Mouse (Mus musculus) intestine, postnatal 0 days (tissue): ENCODE measurements at regions not wholly inside any gene's neighbourhood (a gene's known extent, or its start where the extent isn't known, plus 50 kb on each side); places are given as distances from the start of the nearest gene placed in this dataset.

Experiments
- ATAC-seq: fragments of 200-750 bp; cut with Nextera tagmentation; 2 replicates; pipeline ENCODE4 v1.8.0; 2017; ENCODE audit warnings: mild to moderate bottlenecking, moderate TSS enrichment, moderate library complexity
- H3K27ac ChIP-seq: fragments of 300-500 bp; sonication (generic); 2 replicates; pipeline ENCODE4 v1.5.1; 2014; ENCODE audit warnings: mild to moderate bottlenecking, low read depth, low read length, moderate library complexity
- H3K27me3 ChIP-seq: fragments of 300-500 bp; sonication (generic); replicated peaks from 2 replicates; pipeline ENCODE4 v1.6.1; 2014; ENCODE audit warnings: low read length, mixed read lengths; ENCODE audit not compliant: control insufficient read depth, insufficient read depth
- H3K36me3 ChIP-seq: fragments of 300-500 bp; sonication (generic); 2 replicates; pipeline ENCODE4 v1.6.1; 2014; ENCODE audit warnings: mild to moderate bottlenecking, moderate library complexity; ENCODE audit not compliant: control insufficient read depth, insufficient read depth
- H3K4me1 ChIP-seq: fragments of 300-500 bp; sonication (generic); replicated peaks from 2 replicates; pipeline ENCODE4 v1.6.1; 2014; ENCODE audit warnings: antibody characterized with exemption, low read length, mixed read lengths; ENCODE audit not compliant: control insufficient read depth, insufficient read depth
- H3K4me2 ChIP-seq: fragments of 300-500 bp; sonication (generic); replicated peaks from 2 replicates; pipeline ENCODE4 v1.6.1; 2014; ENCODE audit warnings: low read depth, mild to moderate bottlenecking, moderate library complexity
- H3K4me3 ChIP-seq: fragments of 300-500 bp; sonication (generic); 2 replicates; pipeline ENCODE4 v1.5.1; 2014; ENCODE audit warnings: low read depth, low read length
- H3K9ac ChIP-seq: fragments of 300-500 bp; sonication (generic); 2 replicates; pipeline ENCODE4 v1.6.1; 2014; ENCODE audit warnings: mild to moderate bottlenecking, low read depth, low read length
- H3K9me3 ChIP-seq: fragments of 300-500 bp; sonication (generic); 2 replicates; pipeline ENCODE4 v1.6.1; 2016; ENCODE audit warnings: mixed run types; ENCODE audit not compliant: control insufficient read depth
- CTCF ChIP-seq: sonication (generic); IDR thresholded peaks from 2 replicates; pipeline ENCODE4 v1.5.1; 2016; ENCODE audit warnings: low read depth, mild to moderate bottlenecking, control low read depth, antibody characterized with exemption, moderate library complexity
- WGBS: fragments of 180-500 bp; shearing (Covaris S2); extraction: QIAGEN DNeasy Blood & Tissue Kit; methylation state at CpG from one replicate; pipeline ENCODE4 v1.1.7; 2014; 5-methylcytosine and 5-hydroxymethylcytosine counted together

- H3K9me3 ChIP-seq: no peaks in the 10 kb centered on the region
- no peaks in the 10 kb centered on the region for H3K36me3 ChIP-seq
- no peak overlapping the region for H3K9ac ChIP-seq
- no peak for TF ChIP-seq CTCF
- no peaks in the 10 kb centered on the region for H3K4me1 ChIP-seq
- no peak overlapping the region for H3K27ac ChIP-seq
- ATAC-seq: no peak
- no peaks in the 10 kb centered on the region for H3K27me3 ChIP-seq
- no peak overlapping the region for H3K4me2 ChIP-seq
- WGBS: 50% methylated on average over 9 of the region's 9 CpGs
- no peak overlapping the region for H3K4me3 ChIP-seq
These were observed 700.6 kb upstream of the Tmpo start for GRCm38 (mm10) chr10:91881521-91882228.

- ATAC-seq: no peak
- no peaks in the 10 kb centered on the region for H3K36me3 ChIP-seq
- H3K9me3 ChIP-seq: no peaks in the 10 kb centered on the region
- no peak overlapping the region for H3K27ac ChIP-seq
- no peak overlapping the region for H3K4me3 ChIP-seq
- H3K4me1 ChIP-seq: no peaks in the 10 kb centered on the region
- H3K27me3 ChIP-seq: no peaks in the 10 kb centered on the region
- no peak for TF ChIP-seq CTCF
- no peak overlapping the region for H3K4me2 ChIP-seq
- WGBS: 82% methylated on average over 3 of the region's 3 CpGs
- H3K9ac ChIP-seq: no peak overlapping the region
These were observed 694.3 kb upstream of the Tmpo start for GRCm38 (mm10) chr10:91875450-91875849.

GRCm38 (mm10) chr10:91871244-91871643, 690.1 kb upstream of the Tmpo start:
- Histone ChIP-seq H3K9ac (no peak overlapping the region), H3K27ac (no peak overlapping the region), H3K4me1 (no peaks in the 10 kb centered on the region), H3K4me3 (no peak overlapping the region), H3K36me3 (no peaks in the 10 kb centered on the region), H3K9me3 (no peaks in the 10 kb centered on the region), H3K27me3 (no peaks in the 10 kb centered on the region), H3K4me2 (no peak overlapping the region)
- TF ChIP-seq CTCF: no peak
- ATAC-seq: no peak
- WGBS: 57% methylated on average over 4 of the region's 4 CpGs

- no peak for TF ChIP-seq CTCF
- no peaks in the 10 kb centered on the region for H3K9me3 ChIP-seq
- ATAC-seq: no peak
- 55% methylated on average over 6 of the region's 6 CpGs for WGBS
- H3K4me3 ChIP-seq: no peak overlapping the region
- H3K27me3 ChIP-seq: no peaks in the 10 kb centered on the region
- no peak overlapping the region for H3K9ac ChIP-seq
- no peak overlapping the region for H3K27ac ChIP-seq
- H3K4me1 ChIP-seq: no peaks in the 10 kb centered on the region
- no peak overlapping the region for H3K4me2 ChIP-seq
- H3K36me3 ChIP-seq: no peaks in the 10 kb centered on the region
These were observed 677.8 kb upstream of the Tmpo start for GRCm38 (mm10) chr10:91858711-91859595.

- no peak for ATAC-seq
- H3K4me1 ChIP-seq: no peaks in the 10 kb centered on the region
- H3K4me3 ChIP-seq: no peak overlapping the region
- no peaks in the 10 kb centered on the region for H3K27me3 ChIP-seq
- no peak overlapping the region for H3K9ac ChIP-seq
- no peak for TF ChIP-seq CTCF
- H3K27ac ChIP-seq: no peak overlapping the region
- H3K4me2 ChIP-seq: no peak overlapping the region
- no peaks in the 10 kb centered on the region for H3K9me3 ChIP-seq
- no peaks in the 10 kb centered on the region for H3K36me3 ChIP-seq
- WGBS: 80% methylated on average over 3 of the region's 3 CpGs
These were observed 646.0 kb upstream of the Tmpo start for GRCm38 (mm10) chr10:91827074-91827473.

- 91% methylated on average over 5 of the region's 5 CpGs for WGBS
- no peaks in the 10 kb centered on the region for H3K9me3 ChIP-seq
- H3K27ac ChIP-seq: no peak overlapping the region
- no peak overlapping the region for H3K4me2 ChIP-seq
- no peaks in the 10 kb centered on the region for H3K27me3 ChIP-seq
- TF ChIP-seq CTCF: no peak
- H3K36me3 ChIP-seq: no peaks in the 10 kb centered on the region
- H3K4me1 ChIP-seq: no peaks in the 10 kb centered on the region
- H3K9ac ChIP-seq: no peak overlapping the region
- no peak overlapping the region for H3K4me3 ChIP-seq
- no peak for ATAC-seq
These were observed 642.4 kb upstream of the Tmpo start for GRCm38 (mm10) chr10:91823499-91823898.
